Mouse (Mus musculus) midbrain, embryonic 12.5 days (tissue): ENCODE results near the gene Syna. TPM values are rescaled to one million over a fixed set of nuclear protein-coding genes. Genes with fewer than 3 reads are reported as not detected.

ENCODE experiments used
- ATAC-seq: fragments of 200-750 bp; cut with Nextera tagmentation; 2 replicates; pipeline ENCODE4 v1.8.0; 2017; ENCODE audit warnings: low read depth, moderate TSS enrichment, moderate library complexity; ENCODE audit not compliant: low FRiP score
- H3K27ac ChIP-seq: fragments of 300-500 bp; sonication (generic); replicated peaks from 2 replicates; pipeline ENCODE4 v1.5.1; 2016; ENCODE audit warnings: mild to moderate bottlenecking
- H3K27me3 ChIP-seq: fragments of 300-500 bp; sonication (generic); 2 replicates; pipeline ENCODE4 v1.6.1; 2016; ENCODE audit warnings: mild to moderate bottlenecking
- H3K36me3 ChIP-seq: fragments of 300-500 bp; sonication (generic); 2 replicates; pipeline ENCODE4 v1.6.1; 2016
- H3K4me1 ChIP-seq: fragments of 300-500 bp; sonication (generic); 2 replicates; pipeline ENCODE4 v1.6.1; 2016
- H3K4me2 ChIP-seq: fragments of 300-500 bp; sonication (generic); replicated peaks from 2 replicates; pipeline ENCODE4 v1.6.1; 2016; ENCODE audit warnings: mild to moderate bottlenecking, moderate library complexity
- H3K4me3 ChIP-seq: fragments of 300-500 bp; sonication (generic); 2 replicates; pipeline ENCODE4 v1.5.1; 2016; ENCODE audit warnings: mild to moderate bottlenecking
- H3K9ac ChIP-seq: fragments of 300-500 bp; sonication (generic); replicated peaks from 2 replicates; pipeline ENCODE4 v1.6.1; 2016; ENCODE audit warnings: mild to moderate bottlenecking, moderate library complexity
- H3K9me3 ChIP-seq: fragments of 300-500 bp; sonication (generic); 2 replicates; pipeline ENCODE4 v1.6.1; 2016; ENCODE audit warnings: mild to moderate bottlenecking
- WGBS: fragments of 180-500 bp; shearing (Covaris S2); methylation state at CpG from one replicate; pipeline ENCODE4 v1.1.7; 2016; 5-methylcytosine and 5-hydroxymethylcytosine counted together
- polyA plus RNA-seq: library from polyadenylated mRNA; unstranded; fragments of >200 nt; fragmentation: Nextera tagmentation; extraction: Ambion mirVana; gene quantifications from 2 replicates; pipeline ENCODE4 v1.2.1, GENCODE M21; 2016

Syna gene
- polyA plus RNA-seq, 1 experiment from 2014 or later = 0.13 TPM

GRCm38 (mm10) chr5:134544516-134545241, 15.3 kb downstream of the Syna start:
- no peaks in the 10 kb centered on the region for H3K27me3 ChIP-seq
- no peak overlapping the region for H3K4me2 ChIP-seq
- H3K4me3 ChIP-seq = no peak overlapping the region
- peaks cover 42% of the 10 kb centered on the region for H3K4me1 ChIP-seq
- 0 out of 2 replicates have a peak, but pooled peaks cover 7% of the 10 kb centered on the region for H3K36me3 ChIP-seq
- WGBS = 71% methylated on average over 19 of the region's 19 CpGs
- H3K9me3 ChIP-seq = no peaks in the 10 kb centered on the region
- no peak overlapping the region for H3K9ac ChIP-seq
- ATAC-seq = no peak
- no peak overlapping the region for H3K27ac ChIP-seq

DNA sequence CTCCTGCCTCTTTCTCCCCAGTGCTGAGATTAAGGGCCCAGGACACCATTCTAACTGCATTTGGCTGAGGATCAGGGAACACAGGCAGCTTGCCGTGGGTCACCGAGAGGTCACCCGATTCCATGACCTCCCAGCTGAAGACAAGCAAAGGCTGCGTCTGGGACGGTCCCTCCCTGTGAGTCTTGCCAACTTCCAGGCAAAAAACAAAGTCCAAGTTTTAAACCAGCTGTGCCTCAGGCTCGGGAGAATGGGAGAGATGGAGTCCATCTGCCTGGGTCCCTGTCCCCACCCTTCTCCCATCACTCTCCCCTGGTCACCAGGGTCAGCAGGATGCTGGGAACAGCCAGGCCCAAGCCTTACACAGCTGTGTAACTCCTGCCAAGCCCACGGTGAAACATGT, 18.3 kb downstream of the Syna start:
- Histone ChIP-seq H3K4me1 (peaks cover 20% of the 10 kb centered on the region), H3K27me3 (no peaks in the 10 kb centered on the region), H3K9me3 (no peaks in the 10 kb centered on the region), H3K9ac (no peak overlapping the region), H3K27ac (no peak overlapping the region), H3K4me3 (no peak overlapping the region), H3K36me3 (peaks cover 27% of the 10 kb centered on the region; the same call in 1 of the 2 replicates), H3K4me2 (no peak overlapping the region)
- no peak for ATAC-seq
- WGBS = 29% methylated on average over 7 of the region's 7 CpGs

GRCm38 (mm10) chr5:134540881-134541280, 19.1 kb downstream of the Syna start:
- ATAC-seq = no peak
- H3K27ac ChIP-seq = no peak overlapping the region
- 77% methylated on average over 6 of the region's 6 CpGs for WGBS

GRCm38 (mm10) chr5:134539891-134540290, 20.1 kb downstream of the Syna start:
- 18% methylated on average over 3 of the region's 3 CpGs for WGBS
- Histone ChIP-seq H3K4me3 (no peak overlapping the region), H3K27me3 (no peaks in the 10 kb centered on the region), H3K4me2 (no peak overlapping the region), H3K36me3 (peaks cover 34% of the 10 kb centered on the region), H3K27ac (no peak overlapping the region), H3K9me3 (no peaks in the 10 kb centered on the region), H3K4me1 (peaks cover 14% of the 10 kb centered on the region), H3K9ac (no peak overlapping the region)
- ATAC-seq = 0 out of 2 replicates have a peak, but pooled peaks have one; percentile 49

More at GRCm38 (mm10) chr5:134540881-134541280, 19.1 kb downstream of the Syna start:
- H3K9me3 ChIP-seq = no peaks in the 10 kb centered on the region
- H3K4me1 ChIP-seq = peaks cover 14% of the 10 kb centered on the region
- H3K36me3 ChIP-seq = peaks cover 27% of the 10 kb centered on the region; the same call in 1 of the 2 replicates
- no peak overlapping the region for H3K9ac ChIP-seq
- H3K27me3 ChIP-seq = no peaks in the 10 kb centered on the region
- H3K4me3 ChIP-seq = no peak overlapping the region
- H3K4me2 ChIP-seq = no peak overlapping the region

DNA sequence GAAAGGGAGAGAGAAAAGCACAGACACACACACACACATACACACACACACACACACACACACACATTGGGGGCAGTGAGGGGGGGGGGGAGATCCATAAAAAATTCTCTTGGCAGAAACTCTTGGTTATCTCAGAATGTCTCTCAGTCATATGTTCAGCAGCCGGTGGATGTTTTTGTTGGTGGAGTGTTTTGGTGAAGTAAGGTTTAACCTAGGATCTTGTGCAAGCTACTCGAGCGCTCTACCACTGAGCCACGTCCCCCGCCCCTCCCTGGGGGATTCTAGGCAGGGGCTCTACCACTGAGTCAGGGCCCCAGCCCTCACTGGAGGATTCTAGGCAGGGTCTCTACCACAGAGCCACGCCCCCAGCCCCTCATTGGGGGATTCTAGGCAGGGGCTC, 23.9 kb downstream of the Syna start:
- no peak overlapping the region for H3K4me2 ChIP-seq
- peaks cover 10% of the 10 kb centered on the region for H3K4me1 ChIP-seq
- no peak overlapping the region for H3K4me3 ChIP-seq
- peaks cover 63% of the 10 kb centered on the region for H3K36me3 ChIP-seq
- H3K27ac ChIP-seq = no peak overlapping the region
- H3K9me3 ChIP-seq = no peaks in the 10 kb centered on the region
- WGBS = 93% methylated on average over 6 of the region's 6 CpGs
- no peak for ATAC-seq
- no peaks in the 10 kb centered on the region for H3K27me3 ChIP-seq
- no peak overlapping the region for H3K9ac ChIP-seq

- Histone ChIP-seq H3K4me1 (peaks cover 13% of the 10 kb centered on the region), H3K27ac (no peak overlapping the region), H3K9ac (no peak overlapping the region), H3K9me3 (no peaks in the 10 kb centered on the region), H3K4me2 (no peak overlapping the region), H3K36me3 (peaks cover 52% of the 10 kb centered on the region), H3K27me3 (no peaks in the 10 kb centered on the region), H3K4me3 (no peak overlapping the region)
- ATAC-seq = no peak
- WGBS = 87% methylated on average over 6 of the region's 6 CpGs
These were observed 27.6 kb downstream of the Syna start for GRCm38 (mm10) chr5:134532417-134532816.

- Histone ChIP-seq H3K36me3 (peaks cover 47% of the 10 kb centered on the region), H3K9ac (no peak overlapping the region), H3K4me2 (no peak overlapping the region), H3K27ac (no peak overlapping the region), H3K4me3 (no peak overlapping the region), H3K4me1 (peaks cover 13% of the 10 kb centered on the region), H3K27me3 (no peaks in the 10 kb centered on the region), H3K9me3 (no peaks in the 10 kb centered on the region)
- no peak for ATAC-seq
- 90% methylated on average over 9 of the region's 9 CpGs for WGBS
These were observed 28.4 kb downstream of the Syna start for GRCm38 (mm10) chr5:134531585-134531984.

GRCm38 (mm10) chr5:134530830-134531229, 29.1 kb downstream of the Syna start:
- H3K27ac ChIP-seq = no peak overlapping the region
- H3K9ac ChIP-seq = no peak overlapping the region
- no peak for ATAC-seq
- H3K27me3 ChIP-seq = no peaks in the 10 kb centered on the region
- H3K4me2 ChIP-seq = no peak overlapping the region
- H3K4me3 ChIP-seq = no peak overlapping the region
- peaks cover 55% of the 10 kb centered on the region for H3K36me3 ChIP-seq
- no peaks in the 10 kb centered on the region for H3K9me3 ChIP-seq
- peaks cover 13% of the 10 kb centered on the region for H3K4me1 ChIP-seq
- 73% methylated on average over 7 of the region's 7 CpGs for WGBS

DNA sequence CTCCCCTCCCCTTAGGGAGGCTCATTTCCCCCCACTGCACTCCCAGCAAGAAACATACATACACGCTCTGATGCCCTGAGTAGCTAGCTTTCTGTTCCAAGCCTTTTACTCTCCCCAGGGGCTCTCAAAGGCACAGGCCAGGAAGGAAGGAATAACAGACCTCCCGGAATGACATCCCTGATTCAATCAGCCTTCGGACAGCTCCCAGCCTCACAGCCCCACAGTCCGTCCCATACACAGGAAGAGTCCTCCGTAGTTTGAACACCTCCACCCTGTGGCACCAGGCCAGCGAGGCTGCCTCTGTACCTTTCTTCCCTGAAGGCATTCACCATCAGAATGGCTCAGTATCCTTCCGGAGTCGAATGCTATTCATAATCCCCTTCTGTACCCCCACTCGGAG, 31.5 kb downstream of the Syna start:
- no peaks in the 10 kb centered on the region for H3K27me3 ChIP-seq
- peaks cover 45% of the 10 kb centered on the region for H3K36me3 ChIP-seq
- no peak overlapping the region for H3K27ac ChIP-seq
- peaks cover 13% of the 10 kb centered on the region for H3K4me1 ChIP-seq
- WGBS = 39% methylated on average over 9 of the region's 9 CpGs
- H3K9me3 ChIP-seq = no peaks in the 10 kb centered on the region
- ATAC-seq = no peak
- H3K9ac ChIP-seq = no peak overlapping the region; the same call in 1 of the 2 replicates
- no peak overlapping the region for H3K4me2 ChIP-seq
- no peak overlapping the region for H3K4me3 ChIP-seq

GRCm38 (mm10) chr5:134525971-134526711, 33.8 kb downstream of the Syna start:
- Histone ChIP-seq H3K9ac (no peak overlapping the region), H3K9me3 (no peaks in the 10 kb centered on the region), H3K4me2 (no peak overlapping the region), H3K27ac (no peak overlapping the region), H3K27me3 (no peaks in the 10 kb centered on the region), H3K4me1 (peaks cover 13% of the 10 kb centered on the region), H3K4me3 (no peak overlapping the region), H3K36me3 (peaks cover 50% of the 10 kb centered on the region)
- WGBS = 90% methylated on average over 15 of the region's 15 CpGs
- no peak for ATAC-seq

DNA sequence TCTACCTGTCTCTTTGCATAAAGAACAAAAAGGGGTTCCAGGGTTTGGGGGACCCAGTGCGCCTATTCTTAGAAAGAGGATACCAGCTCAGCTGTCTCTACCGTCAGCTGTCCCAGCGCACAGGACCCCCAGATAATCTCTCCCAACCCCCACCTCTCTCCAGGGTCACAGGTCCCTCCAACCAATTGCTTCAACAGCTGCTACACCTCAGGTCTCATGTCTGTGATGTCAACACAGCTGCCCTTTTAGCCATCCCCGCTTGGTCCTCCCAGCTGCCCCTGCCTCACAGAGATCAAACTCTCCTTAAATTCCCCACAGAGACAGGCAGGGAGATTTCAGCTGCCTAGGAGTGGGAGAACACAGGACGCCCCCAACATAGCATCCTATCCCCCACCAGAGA, 36.2 kb downstream of the Syna start:
- peaks cover 62% of the 10 kb centered on the region for H3K36me3 ChIP-seq
- 85% methylated on average over 5 of the region's 5 CpGs for WGBS
- H3K4me3 ChIP-seq = no peak overlapping the region
- H3K4me2 ChIP-seq = no peak overlapping the region
- no peak overlapping the region for H3K9ac ChIP-seq
- H3K4me1 ChIP-seq = peaks cover 9% of the 10 kb centered on the region
- H3K27me3 ChIP-seq = no peaks in the 10 kb centered on the region
- no peak for ATAC-seq
- H3K9me3 ChIP-seq = no peaks in the 10 kb centered on the region
- H3K27ac ChIP-seq = no peak overlapping the region

GRCm38 (mm10) chr5:134522524-134522923, 37.4 kb downstream of the Syna start:
- no peak overlapping the region for H3K4me3 ChIP-seq
- no peak for ATAC-seq

More at GRCm38 (mm10) chr5:134522524-134522923, 37.4 kb downstream of the Syna start:
- Histone ChIP-seq H3K9me3 (no peaks in the 10 kb centered on the region), H3K4me1 (no peaks in the 10 kb centered on the region), H3K27me3 (no peaks in the 10 kb centered on the region), H3K36me3 (peaks cover 73% of the 10 kb centered on the region), H3K4me2 (no peak overlapping the region), H3K9ac (no peak overlapping the region), H3K27ac (no peak overlapping the region)
- 93% methylated on average over 26 of the region's 26 CpGs for WGBS
